In the genomic region with DNA sequence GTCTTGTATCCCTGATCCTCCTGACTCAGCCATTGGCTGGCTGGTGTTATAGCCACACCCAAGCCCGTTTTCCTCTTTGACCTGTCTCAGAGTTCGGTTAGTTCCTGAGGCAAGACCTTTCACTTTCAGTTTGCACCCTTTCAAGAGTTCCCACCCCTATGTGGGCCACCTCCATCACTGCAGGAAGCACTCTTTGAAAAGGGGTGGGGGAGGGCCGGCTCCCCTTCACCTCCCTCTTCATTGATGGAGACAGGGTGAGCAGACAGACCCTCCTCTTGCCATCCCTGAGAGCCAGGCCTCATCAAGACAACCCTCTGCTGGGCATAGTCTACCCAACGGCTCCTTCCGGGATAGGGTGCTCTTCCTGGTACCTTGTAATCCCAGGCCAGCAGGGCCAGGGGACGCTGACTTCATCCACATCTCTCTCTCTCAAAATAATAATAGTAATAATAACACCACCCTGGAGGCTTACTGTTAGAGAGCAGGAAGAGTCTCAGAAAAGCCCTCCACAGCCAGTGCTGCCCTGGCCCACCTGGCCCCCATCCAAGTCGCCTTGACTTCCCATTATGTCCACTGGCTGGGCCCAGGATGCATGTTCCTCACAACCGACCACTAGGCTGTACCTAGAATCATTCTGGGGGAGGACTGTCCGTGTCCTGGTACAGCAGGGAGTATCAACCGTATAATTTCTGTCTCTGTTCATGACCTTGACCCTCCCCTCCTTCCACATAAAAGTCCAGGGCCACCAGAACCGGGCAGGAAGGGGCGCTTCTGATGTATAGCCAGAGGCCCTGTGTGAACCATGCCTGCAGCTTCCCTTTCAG, we compare ENCODE assay signal across 7 mouse cellular contexts. TPM values are rescaled to one million over a fixed set of nuclear protein-coding genes. Genes with fewer than 3 reads are reported as not detected.
DNase-seq lines count a peak whose midpoint lies in the region; ATAC-seq lines count a peak whose summit lies in the region.

No protein-coding gene starts in this region.

- no peaks in the 10 kb centered on the region for H3K27me3 ChIP-seq in lung, embryonic 15.5 days

- peaks cover 15% of the 10 kb centered on the region for H3K4me1 ChIP-seq in lung, embryonic 15.5 days

- WGBS in lung, embryonic 15.5 days, result 19% methylated on average over 12 of the region's 12 CpGs

- DNase-seq in right cerebral cortex, postnatal 4 days, result peak; percentile 64
- no peak for DNase-seq in right cerebral cortex, postnatal 25 days
- DNase-seq in c-Kit-positive CD71-positive TER-119-negative erythroid progenitor cells, embryonic 14.5 days (ENCODE audit: low read depth), result peak; percentile 64
- DNase-seq in heart, adult 18-20 months, result peak; percentile 69 to 75
- peak; percentile 51 for DNase-seq in kidney, adult 11 months
- peak; percentile 59 for DNase-seq in spleen, adult 12 weeks (ENCODE audit: low spot score)

- peak overlapping the region; percentile 97 for H3K9ac ChIP-seq in lung, embryonic 15.5 days

- ATAC-seq in lung, embryonic 15.5 days (ENCODE audit: borderline replicate concordance, extremely low read depth, low FRiP score, low TSS enrichment), result no peak; the same call in 1 of the 2 replicates

- H3K4me2 ChIP-seq in lung, embryonic 15.5 days, result peak overlapping the region; percentile 83

- H3K4me3 ChIP-seq in lung, embryonic 15.5 days, result peak overlapping the region; percentile 63

- H3K36me3 ChIP-seq in lung, embryonic 15.5 days, result peaks cover 18% of the 10 kb centered on the region; the same call in 1 of the 2 replicates

- H3K27ac ChIP-seq in lung, embryonic 15.5 days, result peak overlapping the region; percentile 71

- no peaks in the 10 kb centered on the region for H3K9me3 ChIP-seq in lung, embryonic 15.5 days

RNA-seq across cellular contexts. Expression of a gene that starts 1.1 kb away (rescaled TPM):
- total RNA-seq in heart, adult 18-20 months (2021), result 10 to 100 TPM; 14.9 to 16.4 TPM
- polyA plus RNA-seq in lung, embryonic 15.5 days (2015; fragmentation: Nextera tagmentation; extraction: Ambion mirVana), result 5.2 and 6.0 TPM in 2 replicates

RNA-seq across cellular contexts. Expression of a gene that starts 29.4 kb away (rescaled TPM):
- total RNA-seq in heart, adult 18-20 months (2021), result 1 to 10 TPM; 4.1 to 5.8 TPM
- 4.7 and 4.9 TPM in 2 replicates for polyA plus RNA-seq in lung, embryonic 15.5 days (2015; fragmentation: Nextera tagmentation; extraction: Ambion mirVana)

RNA-seq across cellular contexts. Expression of a gene that starts 54.7 kb away (rescaled TPM):
- total RNA-seq in heart, adult 18-20 months (2021), result 1 to 10 TPM; 2.6 to 3.7 TPM
- polyA plus RNA-seq in lung, embryonic 15.5 days (2015; fragmentation: Nextera tagmentation; extraction: Ambion mirVana), result 16.3 and 16.9 TPM in 2 replicates
